Mouse (Mus musculus) limb, embryonic 10.5 days (tissue): ENCODE data around the gene Ankrd6. TPM values are rescaled to one million over a fixed set of nuclear protein-coding genes. Genes with fewer than 3 reads are reported as not detected.
"Not testable (repeated sequence)": the region's sequence is repeated elsewhere in the genome, so short reads cannot be mapped to it uniquely, and the experiment has no call there.

Experiments
- DNase-seq: peaks from one replicate; pipeline ENCODE4 v3.0.0-alpha.2; 2017; ENCODE audit warnings: low spot score
- H3K27ac ChIP-seq: fragments of 300-500 bp; sonication (generic); 2 replicates; pipeline ENCODE4 v1.5.1; 2016; ENCODE audit warnings: mild to moderate bottlenecking
- H3K27me3 ChIP-seq: fragments of 300-500 bp; sonication (generic); 2 replicates; pipeline ENCODE4 v1.6.1; 2016; ENCODE audit warnings: low read depth, mild to moderate bottlenecking; ENCODE audit not compliant: poor library complexity, severe bottlenecking
- H3K36me3 ChIP-seq: fragments of 300-500 bp; sonication (generic); 2 replicates; pipeline ENCODE4 v1.6.1; 2016; ENCODE audit warnings: mild to moderate bottlenecking, moderate library complexity
- H3K4me1 ChIP-seq: fragments of 300-500 bp; sonication (generic); 2 replicates; pipeline ENCODE4 v1.6.1; 2016
- H3K4me3 ChIP-seq: fragments of 300-500 bp; sonication (generic); 2 replicates; pipeline ENCODE4 v1.5.1; 2016; ENCODE audit warnings: mild to moderate bottlenecking, moderate library complexity
- H3K9me3 ChIP-seq: fragments of 300-500 bp; sonication (generic); replicated peaks from 2 replicates; pipeline ENCODE4 v1.6.1; 2016; ENCODE audit warnings: mild to moderate bottlenecking
- WGBS: fragments of 180-500 bp; shearing (Covaris S2); methylation state at CpG from one replicate; pipeline ENCODE4 v1.1.7; 2016; 5-methylcytosine and 5-hydroxymethylcytosine counted together
- polyA plus RNA-seq: library from polyadenylated mRNA; unstranded; fragments of >200 nt; fragmentation: Nextera tagmentation; extraction: Ambion mirVana; gene quantifications from 2 replicates; pipeline ENCODE4 v1.2.1, GENCODE M21; 2016

Gene Ankrd6
- polyA plus RNA-seq, 1 experiment from 2014 or later, result 8.4 TPM

DNA sequence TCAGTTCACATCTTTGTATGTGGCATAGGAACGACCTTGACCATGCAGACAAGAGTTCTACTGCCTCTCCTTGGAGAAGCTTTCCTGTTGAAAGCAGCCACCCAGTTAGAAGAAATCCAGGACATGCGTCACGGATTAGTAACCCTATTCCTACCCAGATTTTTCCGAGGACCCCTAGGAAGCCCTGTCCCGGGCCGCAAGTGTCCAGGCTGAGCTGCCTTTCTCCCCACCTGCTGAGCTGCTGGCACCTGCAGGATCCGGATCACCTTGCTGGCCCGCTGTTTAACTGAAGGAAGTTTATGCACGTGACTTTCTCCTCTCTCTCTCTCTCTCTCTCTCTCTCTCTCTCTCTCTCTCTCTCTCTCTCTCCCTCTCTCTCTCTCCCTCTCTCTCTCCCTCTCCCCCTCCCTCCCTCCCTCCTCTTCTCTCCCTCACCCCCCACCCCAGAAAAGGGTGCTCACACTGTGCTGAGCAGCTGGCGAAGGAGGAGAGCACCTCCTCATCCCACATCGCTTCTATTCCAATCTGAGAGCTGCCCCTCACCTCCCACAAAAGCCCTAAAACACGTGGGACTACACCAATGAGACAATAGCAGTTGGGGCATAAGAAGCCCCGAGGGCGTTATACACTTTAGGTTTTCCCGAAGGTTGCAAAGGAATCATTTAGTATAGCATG, 31.5 kb upstream of the Ankrd6 start:
- WGBS, result 3% methylated on average over 15 of the region's 15 CpGs
- peak; percentile 44 for DNase-seq

DNA sequence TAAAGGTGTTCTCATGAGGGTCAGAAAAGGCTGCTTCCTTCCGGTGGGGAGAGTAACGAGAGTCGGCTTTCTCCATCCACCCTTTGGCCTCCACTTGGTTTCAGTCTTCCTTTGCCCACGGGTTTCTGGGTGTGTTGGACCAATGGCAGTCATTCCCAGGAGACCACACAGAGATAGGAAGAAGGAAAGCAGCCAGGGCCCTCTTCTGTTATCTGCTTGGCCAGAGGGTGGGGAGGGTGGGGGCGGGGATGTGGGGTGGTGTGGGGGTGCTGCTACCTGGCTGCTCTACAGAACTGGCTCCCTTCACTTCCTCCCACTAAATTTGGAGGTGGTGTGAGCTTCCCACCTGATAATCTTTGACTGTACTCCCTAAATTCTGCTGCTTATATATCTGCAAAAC, 31.0 kb upstream of the Ankrd6 start:
- WGBS, result 23% methylated on average over 5 of the region's 5 CpGs
- no peak for DNase-seq
- no peaks in the 10 kb centered on the region for H3K36me3 ChIP-seq
- peaks cover 32% of the 10 kb centered on the region for H3K27me3 ChIP-seq
- H3K27ac ChIP-seq, result 0 out of 2 replicates have a peak overlapping the region, but pooled peaks have one; percentile 97
- H3K4me1 ChIP-seq, result peaks cover 42% of the 10 kb centered on the region
- no peaks in the 10 kb centered on the region for H3K9me3 ChIP-seq
- H3K4me3 ChIP-seq, result peak overlapping the region; percentile 92; the same call in 1 of the 2 replicates

More for the DNA sequence above, 31.5 kb upstream of the Ankrd6 start:
- H3K27ac ChIP-seq, result peak overlapping the region; percentile 97
- peaks cover 42% of the 10 kb centered on the region for H3K4me1 ChIP-seq
- no peaks in the 10 kb centered on the region for H3K9me3 ChIP-seq
- no peaks in the 10 kb centered on the region for H3K36me3 ChIP-seq
- H3K27me3 ChIP-seq, result peaks cover 36% of the 10 kb centered on the region
- peak overlapping the region; percentile 92 for H3K4me3 ChIP-seq

DNA sequence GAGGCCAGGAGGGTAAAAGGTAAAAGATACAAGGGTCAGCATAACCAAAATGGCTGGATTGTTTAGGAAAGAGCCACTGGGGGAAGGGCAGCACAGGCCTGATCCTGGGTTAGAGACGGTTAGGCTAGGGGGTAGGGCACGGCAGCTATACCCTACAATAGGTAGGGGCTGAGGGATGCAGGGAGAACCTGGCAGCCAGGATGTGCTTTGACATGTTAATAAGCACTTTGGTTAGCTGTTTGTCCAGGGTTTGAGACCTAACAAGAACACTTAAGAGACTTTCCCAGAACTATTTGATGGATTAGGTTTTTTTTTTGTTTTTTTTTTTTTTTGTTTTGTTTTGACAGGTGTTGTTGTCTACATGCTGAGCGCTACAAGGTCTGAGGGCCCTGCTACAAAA, 29.4 kb upstream of the Ankrd6 start:
- H3K4me3 ChIP-seq, result no peak overlapping the region
- peaks cover 30% of the 10 kb centered on the region for H3K4me1 ChIP-seq
- WGBS, result 82% methylated on average over 3 of the region's 3 CpGs

DNA sequence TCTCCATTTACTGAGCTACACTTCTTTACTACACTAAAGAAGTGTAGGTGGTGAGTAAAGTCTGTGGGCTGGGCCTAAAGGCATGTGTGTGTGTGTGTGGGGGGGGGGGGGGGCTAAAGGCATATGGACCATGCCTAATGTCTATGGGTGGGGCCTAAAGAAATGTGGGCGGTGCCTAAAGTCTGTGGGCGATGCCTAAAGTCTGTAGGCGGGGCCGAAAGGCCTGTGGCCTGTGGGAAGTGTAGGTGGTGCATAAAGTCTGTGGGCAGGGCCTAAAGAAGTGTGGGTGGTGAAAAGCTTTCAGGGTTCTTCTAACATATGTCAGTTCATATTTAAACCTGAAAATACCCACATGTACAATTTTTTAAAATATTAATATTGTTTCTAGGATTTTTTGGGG, 26.7 kb upstream of the Ankrd6 start:
- Histone ChIP-seq H3K9me3 (no peaks in the 10 kb centered on the region), H3K27ac (no peak overlapping the region), H3K4me1 (peaks cover 12% of the 10 kb centered on the region), H3K27me3 (peaks cover 26% of the 10 kb centered on the region), H3K4me3 (no peak overlapping the region), H3K36me3 (no peaks in the 10 kb centered on the region)
- DNase-seq, result no peak
- 89% methylated on average over 4 of the region's 4 CpGs for WGBS

More for the DNA sequence above, 29.4 kb upstream of the Ankrd6 start:
- no peak for DNase-seq
- Histone ChIP-seq H3K9me3 (no peaks in the 10 kb centered on the region), H3K27ac (no peak overlapping the region), H3K27me3 (peaks cover 32% of the 10 kb centered on the region), H3K36me3 (no peaks in the 10 kb centered on the region)

DNA sequence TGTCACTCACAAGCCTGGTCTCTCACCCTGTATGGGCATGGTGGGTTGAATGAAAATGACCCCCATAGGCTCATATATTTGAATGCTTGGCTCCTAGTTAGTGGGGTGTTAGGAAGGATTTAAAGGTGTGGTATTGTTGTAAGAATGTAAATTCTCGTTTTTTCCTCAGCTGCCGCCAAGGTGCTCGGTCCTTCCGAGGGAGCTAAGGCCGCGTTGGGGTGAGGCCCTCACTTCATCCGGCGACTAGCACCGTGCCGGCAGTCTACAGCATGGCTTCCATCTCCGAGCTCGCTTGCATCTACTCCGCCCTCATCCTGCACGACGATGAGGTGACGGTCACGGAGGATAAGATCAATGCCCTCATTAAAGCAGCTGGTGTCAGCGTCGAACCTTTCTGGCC, 14.0 kb upstream of the Ankrd6 start:
- not testable (repeated sequence) for H3K9me3 ChIP-seq, H3K36me3 ChIP-seq, DNase-seq, H3K4me1 ChIP-seq, H3K4me3 ChIP-seq, H3K27me3 ChIP-seq, H3K27ac ChIP-seq
- WGBS, result 90% methylated on average over 19 of the region's 19 CpGs

DNA sequence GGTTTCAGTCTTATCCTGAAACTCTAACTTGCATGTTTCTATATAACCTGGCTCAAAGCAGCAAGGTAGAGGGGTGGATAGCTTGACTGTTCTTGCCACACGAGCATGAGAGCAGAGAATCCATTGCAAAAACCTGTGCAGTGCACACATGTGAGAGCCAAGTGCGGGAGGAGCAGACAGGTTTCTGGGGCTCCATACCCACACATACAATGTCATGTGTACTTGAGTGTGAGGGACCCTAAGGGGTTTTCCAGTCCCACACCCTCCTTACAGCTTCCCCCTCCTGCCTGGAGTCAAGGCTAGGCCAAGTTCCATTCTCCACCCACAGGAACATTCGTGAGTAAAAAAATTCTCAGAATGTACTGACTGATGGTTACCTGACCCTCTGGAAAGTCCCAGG, 10.8 kb upstream of the Ankrd6 start:
- DNase-seq, result no peak
- no peaks in the 10 kb centered on the region for H3K27me3 ChIP-seq
- H3K4me1 ChIP-seq, result no peaks in the 10 kb centered on the region
- no peak overlapping the region for H3K27ac ChIP-seq
- H3K36me3 ChIP-seq, result no peaks in the 10 kb centered on the region
- 82% methylated on average over 3 of the region's 3 CpGs for whole genome bisulfite sequencing
- H3K9me3 ChIP-seq, result no peaks in the 10 kb centered on the region
- H3K4me3 ChIP-seq, result no peak overlapping the region

DNA sequence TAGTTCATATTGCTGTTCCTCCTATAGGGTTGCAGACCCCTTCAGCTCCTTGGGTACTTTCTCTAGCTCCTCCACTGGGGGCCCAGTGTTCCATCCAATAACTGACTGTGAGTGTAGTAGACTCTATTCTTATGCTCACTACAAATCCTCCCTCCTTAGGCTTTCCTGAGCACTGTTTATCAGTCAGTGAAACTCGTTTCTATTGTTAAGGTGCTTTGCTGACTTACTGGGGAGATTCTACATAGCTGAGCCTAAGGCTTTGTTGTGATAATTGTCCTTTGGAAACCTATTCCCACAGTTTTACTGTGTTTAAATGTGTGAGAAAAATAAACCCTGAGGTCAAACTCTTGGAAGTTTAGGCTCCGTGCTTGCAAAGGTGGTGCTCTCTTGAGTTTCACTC, 5.8 kb upstream of the Ankrd6 start:
- WGBS, result 50% methylated on average over 2 of the region's 2 CpGs
- Histone ChIP-seq H3K36me3 (no peaks in the 10 kb centered on the region), H3K9me3 (no peaks in the 10 kb centered on the region), H3K27me3 (peaks cover 21% of the 10 kb centered on the region), H3K4me3 (no peak overlapping the region), H3K27ac (no peak overlapping the region), H3K4me1 (peaks cover 12% of the 10 kb centered on the region)
- no peak for DNase-seq

DNA sequence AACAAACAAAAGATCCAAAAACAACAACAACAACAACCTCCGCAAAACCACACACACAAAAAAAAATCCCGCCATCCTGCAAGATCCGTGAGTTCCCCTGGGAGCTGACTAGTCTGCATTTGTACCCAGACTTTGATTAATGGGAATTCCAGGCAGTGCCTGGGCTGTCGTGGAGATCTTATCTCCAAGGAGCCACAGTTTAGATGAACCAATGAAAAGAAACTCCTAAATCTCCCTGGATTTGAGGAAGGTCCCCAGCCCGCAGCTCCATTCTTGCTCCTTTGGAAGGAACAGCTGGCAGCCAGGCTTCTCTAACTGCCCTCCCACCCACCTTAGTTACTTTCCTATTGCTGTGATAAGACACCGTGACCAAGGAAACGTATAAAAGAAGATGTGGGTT, 2.0 kb upstream of the Ankrd6 start:
- no peak for DNase-seq
- Histone ChIP-seq H3K27me3 (peaks cover 28% of the 10 kb centered on the region), H3K4me3 (peak overlapping the region; percentile 15; the same call in 1 of the 2 replicates), H3K36me3 (no peaks in the 10 kb centered on the region), H3K27ac (no peak overlapping the region), H3K9me3 (no peaks in the 10 kb centered on the region), H3K4me1 (peaks cover 28% of the 10 kb centered on the region)
- WGBS, result 7% methylated on average over 7 of the region's 7 CpGs

DNA sequence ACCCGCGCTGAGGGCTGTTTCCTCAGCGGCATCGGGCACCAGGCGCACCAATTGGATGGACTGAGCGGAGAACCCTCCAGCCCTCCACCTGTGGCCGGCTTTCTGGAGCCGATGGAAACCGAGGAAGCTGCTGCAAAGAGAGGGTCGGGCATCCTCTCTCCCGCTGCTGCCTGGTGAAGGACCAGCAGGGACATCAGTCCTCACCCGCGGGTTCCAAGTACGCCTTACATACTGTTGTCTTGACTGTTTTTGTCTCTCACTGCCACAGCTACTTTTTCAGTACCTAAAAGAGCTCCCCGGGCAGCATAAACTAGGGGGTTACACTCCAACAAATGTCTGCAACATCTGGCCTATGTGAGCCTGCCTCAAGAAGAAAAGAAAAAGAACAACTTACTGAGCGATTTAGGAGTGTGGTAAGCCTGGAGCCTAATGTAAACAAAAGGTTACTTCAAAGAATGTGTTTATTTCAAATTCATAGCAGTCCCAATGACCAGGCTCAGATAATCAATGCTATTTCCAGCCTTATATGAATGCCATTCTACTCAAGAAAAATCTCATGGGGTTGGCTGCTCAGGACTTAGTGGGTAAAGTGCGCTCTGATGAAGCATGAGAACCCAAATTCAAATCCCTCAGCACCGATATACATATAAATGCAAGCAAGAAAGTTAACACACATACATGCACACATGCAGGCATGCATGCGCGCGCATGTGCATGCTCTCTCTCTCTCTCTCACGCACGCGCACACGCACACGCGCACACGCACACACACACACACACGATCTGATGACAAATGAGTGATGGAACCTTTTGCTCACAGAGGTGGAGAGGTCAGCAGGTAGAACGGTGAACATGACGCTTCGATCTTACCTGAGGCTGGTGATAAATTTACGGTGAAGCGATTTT, 647 bp upstream of the Ankrd6 start:
- Histone ChIP-seq H3K36me3 (no peaks in the 10 kb centered on the region), H3K27ac (peak overlapping the region; percentile 86), H3K27me3 (peaks cover 28% of the 10 kb centered on the region), H3K9me3 (no peaks in the 10 kb centered on the region), H3K4me1 (peaks cover 34% of the 10 kb centered on the region), H3K4me3 (peak overlapping the region; percentile 84)
- 3% methylated on average over 34 of the region's 34 CpGs for whole genome bisulfite sequencing
- DNase-seq, result peak; percentile 45

DNA sequence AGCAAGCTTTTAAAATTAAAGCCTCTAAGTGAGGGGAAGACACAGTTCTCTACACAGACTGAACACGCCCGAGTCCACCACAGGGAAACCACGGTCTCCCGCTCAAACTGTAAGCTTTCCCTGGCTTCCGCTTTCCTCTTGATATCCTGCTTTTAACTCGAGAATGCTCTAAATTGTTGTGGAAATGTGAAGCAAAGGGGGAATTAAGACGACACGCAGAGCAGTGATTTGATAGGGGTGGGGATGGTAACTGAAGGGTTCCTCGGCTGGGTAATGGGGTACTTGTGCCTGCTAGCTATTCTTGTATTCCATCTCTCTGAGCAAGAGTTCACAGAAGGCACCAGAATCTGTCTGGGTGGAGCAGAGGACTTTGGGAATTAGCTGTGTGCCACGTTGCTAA, 1.9 kb downstream of the Ankrd6 start:
- no peak for DNase-seq
- Histone ChIP-seq H3K27me3 (peaks cover 28% of the 10 kb centered on the region), H3K4me1 (peaks cover 34% of the 10 kb centered on the region), H3K36me3 (no peaks in the 10 kb centered on the region), H3K27ac (no peak overlapping the region), H3K4me3 (no peak overlapping the region), H3K9me3 (no peaks in the 10 kb centered on the region)
- WGBS, result 65% methylated on average over 10 of the region's 10 CpGs

DNA sequence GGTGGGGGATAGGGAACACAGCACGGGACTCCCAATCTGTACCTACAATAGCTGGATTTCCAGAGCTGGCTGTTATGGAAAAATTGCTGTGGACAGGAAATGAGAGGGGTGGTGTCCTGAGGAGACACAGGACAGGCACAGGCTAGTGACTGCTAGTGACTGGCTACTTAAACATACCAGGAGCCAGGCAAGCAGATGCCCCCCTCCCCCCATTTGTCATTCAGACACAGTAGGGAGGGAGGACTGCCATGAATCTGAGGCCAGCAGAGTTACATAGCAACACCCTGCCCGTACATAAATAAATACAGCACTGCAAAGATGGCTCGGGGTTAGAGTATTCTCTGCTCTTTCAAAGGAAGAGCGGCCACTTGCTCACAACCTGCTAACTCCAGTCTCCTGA, 3.0 kb downstream of the Ankrd6 start:
- no peak for DNase-seq
- Histone ChIP-seq H3K27ac (no peak overlapping the region), H3K4me3 (no peak overlapping the region), H3K27me3 (peaks cover 18% of the 10 kb centered on the region), H3K4me1 (peaks cover 32% of the 10 kb centered on the region), H3K36me3 (no peaks in the 10 kb centered on the region), H3K9me3 (no peaks in the 10 kb centered on the region)
- 39% methylated on average over 4 of the region's 4 CpGs for WGBS

DNA sequence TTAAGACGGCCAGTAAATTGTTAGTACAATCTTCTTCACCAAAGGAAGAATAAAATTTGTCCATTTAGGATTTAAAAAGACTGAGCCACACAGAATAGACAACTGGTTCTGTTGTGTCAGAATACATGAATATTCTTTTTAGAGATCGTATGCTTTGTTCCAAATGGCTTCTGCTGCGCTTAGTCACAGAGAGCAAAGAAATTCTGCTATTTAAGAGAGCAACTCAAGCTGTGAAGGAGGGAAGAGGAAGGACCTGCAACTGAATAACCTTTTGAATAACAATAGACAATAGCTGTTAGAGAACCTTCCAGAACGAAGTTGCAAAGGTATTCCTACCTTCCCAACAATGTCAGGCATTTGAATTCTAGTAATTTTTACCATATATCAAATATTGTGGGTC, 9.7 kb downstream of the Ankrd6 start:
- Histone ChIP-seq H3K9me3 (no peaks in the 10 kb centered on the region), H3K36me3 (no peaks in the 10 kb centered on the region), H3K4me3 (no peak overlapping the region), H3K4me1 (peaks cover 20% of the 10 kb centered on the region), H3K27ac (no peak overlapping the region), H3K27me3 (no peaks in the 10 kb centered on the region)
- 78% methylated on average over 4 of the region's 4 CpGs for WGBS
- DNase-seq, result no peak

DNA sequence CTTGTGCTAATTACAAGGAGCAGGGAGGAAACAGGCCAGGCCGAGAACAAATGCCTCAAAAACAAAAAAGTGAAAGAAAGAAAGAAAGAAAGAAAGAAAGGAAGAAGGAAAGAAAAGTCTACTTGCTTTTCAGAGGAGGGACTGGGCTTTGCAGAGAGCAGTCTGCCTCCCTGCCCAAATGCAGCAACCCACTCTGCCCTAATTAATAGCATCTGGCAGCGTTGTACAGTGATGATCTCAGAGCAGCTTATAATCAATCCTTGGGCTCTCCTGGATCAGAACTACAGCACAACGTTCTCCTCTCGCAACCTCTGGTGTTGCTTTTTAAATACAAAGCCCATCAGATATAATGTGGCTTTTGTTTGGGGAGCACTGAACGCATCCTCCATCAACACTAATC, 10.7 kb downstream of the Ankrd6 start:
- Histone ChIP-seq H3K4me3 (no peak overlapping the region), H3K36me3 (no peaks in the 10 kb centered on the region), H3K9me3 (no peaks in the 10 kb centered on the region), H3K27me3 (no peaks in the 10 kb centered on the region), H3K27ac (peak overlapping the region; percentile 75; the same call in 1 of the 2 replicates), H3K4me1 (peaks cover 20% of the 10 kb centered on the region)
- peak; percentile 48 for DNase-seq
- 46% methylated on average over 5 of the region's 5 CpGs for WGBS
